Mouse (Mus musculus) MEL (cell line): ENCODE data around the gene Stk25. TPM values are rescaled to one million over a fixed set of nuclear protein-coding genes. Genes with fewer than 3 reads are reported as not detected.

Experiments
- DNase-seq: peaks from one replicate; pipeline ENCODE4 v3.0.0; 2011; ENCODE audit warnings: low read depth, low spot score
- H3K27ac ChIP-seq: 2 replicates; pipeline ENCODE4 v1.5.1; 2012; ENCODE audit warnings: low read depth, mild to moderate bottlenecking, control low read depth, low read length, moderate library complexity; ENCODE audit not compliant: control insufficient read depth
- H3K27me3 ChIP-seq, 2 experiments: fragments of 150-350 bp in 1 of 2; sonication (generic) in 1 of 2; 2 replicates each; pipeline ENCODE4 v1.6.1; 2012; ENCODE audit warnings: low read length in 2 of 2, mild to moderate bottlenecking in 2 of 2, improper control_type of control experiment in 1 of 2, moderate library complexity in 1 of 2; ENCODE audit not compliant: insufficient read depth in 2 of 2, control insufficient read depth in 1 of 2
- H3K36me3 ChIP-seq, 2 experiments: 2 replicates each; pipeline ENCODE4 v1.6.1; 2012 to 2014; ENCODE audit warnings: low read length in 2 of 2, improper control_type of control experiment in 1 of 2, inconsistent platforms in 1 of 2, mild to moderate bottlenecking in 1 of 2; ENCODE audit not compliant: insufficient read depth in 2 of 2, control insufficient read depth in 1 of 2
- H3K4me1 ChIP-seq, 2 experiments: fragments of 150-350 bp in 1 of 2; sonication (generic) in 1 of 2; 2 replicates each; pipeline ENCODE4 v1.6.1; 2012; ENCODE audit warnings: low read length in 2 of 2, improper control_type of control experiment in 1 of 2, mild to moderate bottlenecking in 1 of 2; ENCODE audit not compliant: insufficient read depth in 2 of 2, control insufficient read depth in 1 of 2
- H3K4me3 ChIP-seq, 2 experiments: fragments of 150-350 bp in 1 of 2; sonication (generic) in 1 of 2; 2 replicates each; pipeline ENCODE4 v1.5.1; 2012; ENCODE audit warnings: low read depth in 2 of 2, low read length in 2 of 2, mild to moderate bottlenecking in 2 of 2, moderate library complexity in 2 of 2, control low read depth in 1 of 2, improper control_type of control experiment in 1 of 2; ENCODE audit not compliant: control insufficient read depth in 1 of 2, insufficient read depth in 1 of 2
- H3K79me2 ChIP-seq: 2 replicates; pipeline ENCODE4 v1.6.1; 2012; ENCODE audit warnings: mild to moderate bottlenecking, low read length, moderate library complexity; ENCODE audit not compliant: control insufficient read depth, poor library complexity, insufficient read depth
- H3K9ac ChIP-seq: 2 replicates; pipeline ENCODE4 v1.6.1; 2012; ENCODE audit warnings: low read depth, mild to moderate bottlenecking, control low read depth, low read length, moderate library complexity; ENCODE audit not compliant: control insufficient read depth, poor library complexity, severe bottlenecking
- H3K9me3 ChIP-seq: fragments of 150-350 bp; sonication (generic); replicated peaks from 2 replicates; pipeline ENCODE4 v1.6.1; 2012; ENCODE audit warnings: mild to moderate bottlenecking, low read length, improper control_type of control experiment, moderate library complexity; ENCODE audit not compliant: insufficient read depth
- CHD1 ChIP-seq: IDR thresholded peaks from 2 replicates; pipeline ENCODE4 v1.6.1; 2012; ENCODE audit warnings: low read depth, mild to moderate bottlenecking, inconsistent platforms, low read length, improper control_type of control experiment
- E2F4 ChIP-seq: IDR thresholded peaks from 2 replicates; pipeline ENCODE4 v1.6.1; 2011; ENCODE audit warnings: low read depth, low read length, improper control_type of control experiment, borderline replicate concordance
- ELF1 ChIP-seq: IDR thresholded peaks from 2 replicates; pipeline ENCODE4 v1.6.1; 2014; ENCODE audit warnings: low read depth, mild to moderate bottlenecking, inconsistent platforms, low read length, improper control_type of control experiment, moderate library complexity
- EP300 ChIP-seq, 2 experiments: IDR thresholded peaks; 2 replicates each; pipeline ENCODE4 v1.6.1; 2011; ENCODE audit warnings: improper control_type of control experiment in 2 of 2, low read length in 2 of 2, low read depth in 1 of 2, mild to moderate bottlenecking in 1 of 2
- HCFC1 ChIP-seq: IDR thresholded peaks from 2 replicates; pipeline ENCODE4 v1.6.1; 2012; ENCODE audit warnings: low read depth, mild to moderate bottlenecking, inconsistent platforms, low read length, improper control_type of control experiment, moderate library complexity
- JUND ChIP-seq: IDR thresholded peaks from 2 replicates; pipeline ENCODE4 v1.6.1; 2011; ENCODE audit warnings: low read depth, mild to moderate bottlenecking, improper control_type of control experiment, low read length
- KAT2A ChIP-seq: conservative IDR thresholded peaks from 2 replicates; pipeline ENCODE4 v1.6.1; 2012; ENCODE audit warnings: low read depth, low read length, improper control_type of control experiment, inconsistent platforms
- MAFK ChIP-seq: IDR thresholded peaks from 2 replicates; pipeline ENCODE4 v1.6.1; 2011; ENCODE audit warnings: low read depth, mild to moderate bottlenecking, low read length, improper control_type of control experiment, borderline replicate concordance
- MAX ChIP-seq: IDR thresholded peaks from 2 replicates; pipeline ENCODE4 v1.6.1; 2011; ENCODE audit warnings: low read length, improper control_type of control experiment
- MAZ ChIP-seq: IDR thresholded peaks from 2 replicates; pipeline ENCODE4 v1.6.1; 2012; ENCODE audit warnings: low read depth, mild to moderate bottlenecking, inconsistent platforms, low read length, improper control_type of control experiment
- MYC ChIP-seq: IDR thresholded peaks from 2 replicates; pipeline ENCODE4 v1.6.1; 2011; ENCODE audit warnings: low read depth, mild to moderate bottlenecking, low read length, improper control_type of control experiment, moderate library complexity
- NELFE ChIP-seq: IDR thresholded peaks from 2 replicates; pipeline ENCODE4 v1.6.1; 2011; ENCODE audit warnings: low read depth, low read length, improper control_type of control experiment
- POLR2AphosphoS2 ChIP-seq: IDR thresholded peaks from 2 replicates; pipeline ENCODE4 v1.6.1; 2011; ENCODE audit warnings: low read length, improper control_type of control experiment
- SIN3A ChIP-seq: IDR thresholded peaks from 2 replicates; pipeline ENCODE4 v1.6.1; 2012; ENCODE audit warnings: low read length, improper control_type of control experiment, inconsistent platforms
- SMC3 ChIP-seq: IDR thresholded peaks from 2 replicates; pipeline ENCODE4 v1.6.1; 2011; ENCODE audit warnings: low read depth, low read length, improper control_type of control experiment
- TCF12 ChIP-seq: IDR thresholded peaks from 2 replicates; pipeline ENCODE4 v1.6.1; 2014; ENCODE audit warnings: low read depth, mild to moderate bottlenecking, inconsistent platforms, low read length, improper control_type of control experiment, moderate library complexity
- UBTF ChIP-seq: IDR thresholded peaks from 2 replicates; pipeline ENCODE4 v1.6.1; 2012; ENCODE audit warnings: low read depth, mild to moderate bottlenecking, inconsistent platforms, low read length, improper control_type of control experiment, moderate library complexity, borderline replicate concordance; ENCODE audit not compliant: insufficient read depth
- USF1 ChIP-seq: IDR thresholded peaks from 2 replicates; pipeline ENCODE4 v1.6.1; 2014; ENCODE audit warnings: low read depth, mild to moderate bottlenecking, inconsistent platforms, low read length, improper control_type of control experiment, moderate library complexity
- ZKSCAN1 ChIP-seq: IDR thresholded peaks from 2 replicates; pipeline ENCODE4 v1.6.1; 2012; ENCODE audit warnings: low read depth, mild to moderate bottlenecking, inconsistent platforms, low read length, improper control_type of control experiment, moderate library complexity
- ZMIZ1 ChIP-seq: IDR thresholded peaks from 2 replicates; pipeline ENCODE4 v1.6.1; 2012; ENCODE audit warnings: low read depth, mild to moderate bottlenecking, inconsistent platforms, low read length, improper control_type of control experiment, moderate library complexity
- ZNF384 ChIP-seq: IDR thresholded peaks from 2 replicates; pipeline ENCODE4 v1.6.1; 2012; ENCODE audit warnings: low read depth, mild to moderate bottlenecking, inconsistent platforms, low read length, improper control_type of control experiment
- polyA plus RNA-seq, 2 experiments: library from polyadenylated mRNA; stranded (reverse) in 1 of 2; unstranded in 1 of 2; fragments of >175 nt in 1 of 2; fragments of >200 nt in 1 of 2; gene quantifications; 2 replicates each; pipeline versions ENCODE4 v1.2.1 to v1.2.4; 2012; ENCODE audit warnings: low replicate concordance in 2 of 2, low read depth in 1 of 2; ENCODE audit not compliant: insufficient read length in 2 of 2, insufficient read depth in 1 of 2, missing spikeins in 1 of 2
- total RNA-seq: library from RNA; depleted of rRNA; stranded (reverse); fragments of 300-350 nt; gene quantifications from 2 replicates; pipeline ENCODE4 v1.2.3, GENCODE M21; 2012

The Stk25 gene
- total and polyA plus RNA-seq, 3 experiments: 66.1 to 128 TPM; not detected in 1

DNA sequence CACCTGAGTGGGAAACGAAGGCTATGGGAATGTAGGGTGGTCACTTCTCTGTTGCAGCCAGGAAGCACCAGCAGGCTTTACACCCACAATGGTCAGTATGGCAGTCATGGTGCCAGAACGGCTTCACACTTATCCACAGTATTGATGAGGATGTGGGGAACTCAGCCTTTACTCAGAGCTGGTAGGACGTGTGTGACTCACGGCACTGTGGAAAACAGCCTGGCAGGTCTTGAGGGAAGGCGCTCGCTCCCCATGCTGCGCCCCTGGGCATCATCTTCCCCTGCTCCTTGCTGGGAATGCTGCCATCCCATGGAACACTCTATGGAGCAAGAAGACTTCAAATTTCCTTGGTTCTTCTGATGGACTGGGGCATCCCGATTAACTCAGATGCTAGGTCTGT lies 32.6 kb upstream of the Stk25 start:
- Histone ChIP-seq H3K36me3 (peaks cover 0 to 7% of the 10 kb centered on the region in 2 experiments; a peak in 2 of 4 replicates), H3K27ac (no peak overlapping the region), H3K4me3 (no peak overlapping the region), H3K9ac (no peak overlapping the region), H3K79me2 (no peaks in the 10 kb centered on the region), H3K4me1 (peaks cover 2 to 22% of the 10 kb centered on the region in 2 experiments; a peak in 3 of 4 replicates), H3K27me3 (no peaks in the 10 kb centered on the region), H3K9me3 (no peaks in the 10 kb centered on the region)
- no peak for TF ChIP-seq KAT2A
- TF ChIP-seq E2F4: no peak
- TF ChIP-seq MAFK: no peak
- no peak for TF ChIP-seq ELF1
- TF ChIP-seq USF1: no peak
- no peak for TF ChIP-seq ZMIZ1
- no peak for TF ChIP-seq TCF12
- no peak for TF ChIP-seq NELFE
- no peak for TF ChIP-seq JUND
- TF ChIP-seq UBTF: no peak
- TF ChIP-seq MAZ: no peak
- TF ChIP-seq MAX: no peak
- no peak for TF ChIP-seq ZKSCAN1
- no peak for TF ChIP-seq POLR2AphosphoS2
- no peak for DNase-seq

DNA sequence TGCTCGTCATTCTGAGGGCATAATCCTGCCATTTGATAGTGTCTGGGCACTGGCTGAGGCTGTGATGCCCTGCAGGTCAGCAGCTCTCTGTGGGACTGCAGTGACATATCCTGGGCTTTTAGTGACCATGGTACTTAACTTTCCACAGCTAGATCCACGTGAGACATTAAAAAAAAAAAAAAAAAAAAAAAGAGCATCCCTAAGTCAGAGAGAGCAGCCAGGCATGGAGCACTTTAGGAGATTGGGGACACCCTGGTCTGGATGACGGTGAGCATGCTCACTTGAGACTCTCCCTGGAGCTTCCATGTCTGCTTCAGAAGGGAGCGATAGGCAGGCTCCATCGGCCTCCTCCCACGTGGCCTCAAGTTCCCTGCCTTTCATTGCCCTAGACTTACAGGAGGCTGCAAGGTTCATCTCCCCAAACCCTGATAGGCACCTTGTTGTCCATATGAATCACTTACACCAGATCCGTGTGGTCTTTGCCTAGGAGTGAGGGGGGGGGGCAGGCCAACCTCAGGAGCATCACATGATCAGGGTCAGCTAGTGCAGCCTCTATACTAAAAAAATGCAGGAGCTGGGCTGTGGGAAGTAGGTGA lies 31.5 kb upstream of the Stk25 start:
- Histone ChIP-seq H3K9ac (no peak overlapping the region), H3K9me3 (no peaks in the 10 kb centered on the region), H3K36me3 (peaks cover 0 to 7% of the 10 kb centered on the region in 2 experiments; a peak in 2 of 4 replicates), H3K4me3 (no peak overlapping the region), H3K79me2 (no peaks in the 10 kb centered on the region), H3K27me3 (no peaks in the 10 kb centered on the region), H3K27ac (no peak overlapping the region), H3K4me1 (peaks cover 2 to 22% of the 10 kb centered on the region in 2 experiments; a peak in 3 of 4 replicates)
- TF ChIP-seq ELF1 (no peak), EP300 (IDR thresholded peaks at IDR 0.05; ENCODE audit: low read depth in 1 of 2, low read length in 2 of 2) (0 out of 4 replicates have a peak, but pooled peaks of 1 of the 2 experiments have one; percentile 14), MYC (0 out of 2 replicates have a peak, but pooled peaks have one; percentile 26), SIN3A (0 out of 2 replicates have a peak, but pooled peaks have one; percentile 21), HCFC1 (no peak), ZNF384 (peak; percentile 76), SMC3 (no peak), USF1 (0 out of 2 replicates have a peak, but pooled peaks have one; percentile 54), CHD1 (no peak), TCF12 (0 out of 2 replicates have a peak, but pooled peaks have one; percentile 8)
- no peak for DNase-seq
